Mouse (Mus musculus) CH12.LX (cell line): Measurements from ENCODE around the gene Fabp3. TPM values are rescaled to one million over a fixed set of nuclear protein-coding genes. Genes with fewer than 3 reads are reported as not detected.
A peak's percentile ranks its signal among the peaks of the same experiment; 100 is the strongest.

Experiments
- DNase-seq: peaks from one replicate; pipeline ENCODE4 v3.0.0-alpha.2; 2013; ENCODE audit errors: extremely low read depth
- H3K27ac ChIP-seq: 2 replicates; pipeline ENCODE4 v1.5.1; 2012; ENCODE audit warnings: low read depth, mild to moderate bottlenecking, control low read depth, moderate library complexity; ENCODE audit not compliant: insufficient read depth
- H3K27me3 ChIP-seq: replicated peaks from 2 replicates; pipeline ENCODE3; 2012; ENCODE audit warnings: inconsistent platforms
- H3K36me3 ChIP-seq, 2 experiments: replicated peaks in 1 of 2; 2 replicates each; pipeline versions ENCODE3 to v1.6.1; 2012; ENCODE audit warnings: inconsistent platforms in 1 of 2, low read length in 1 of 2, mild to moderate bottlenecking in 1 of 2, mixed read lengths in 1 of 2, moderate library complexity in 1 of 2; ENCODE audit not compliant: control insufficient read depth in 1 of 2, insufficient read depth in 1 of 2
- H3K4me1 ChIP-seq, 2 experiments: 2 replicates each; pipeline ENCODE4 v1.6.1; 2012; ENCODE audit warnings: inconsistent platforms in 1 of 2, moderate library complexity in 1 of 2; ENCODE audit not compliant: insufficient read depth in 2 of 2, control insufficient read depth in 1 of 2
- H3K4me2 ChIP-seq: 2 replicates; pipeline ENCODE4 v1.6.1; 2012; ENCODE audit warnings: low read depth, mild to moderate bottlenecking, control low read depth; ENCODE audit not compliant: poor library complexity, insufficient read depth, severe bottlenecking
- H3K4me3 ChIP-seq, 3 experiments: fragments of 150-350 bp in 1 of 3; sonication (generic) in 1 of 3; replicated peaks in 1 of 3; 2 replicates each; pipeline versions ENCODE3 to v1.5.1; 2011 to 2012; ENCODE audit warnings: low read depth in 2 of 3, low read length in 2 of 3, mild to moderate bottlenecking in 2 of 3, moderate library complexity in 2 of 3, control low read depth in 1 of 3, improper control_type of control experiment in 1 of 3, inconsistent platforms in 1 of 3, mixed read lengths in 1 of 3; ENCODE audit not compliant: poor library complexity in 1 of 3
- H3K79me2 ChIP-seq: replicated peaks from 2 replicates; pipeline ENCODE4 v1.6.1; 2012; ENCODE audit warnings: mild to moderate bottlenecking, moderate library complexity; ENCODE audit not compliant: control insufficient read depth, poor library complexity, insufficient read depth, severe bottlenecking; ENCODE audit errors: extremely low read depth
- H3K9ac ChIP-seq: 2 replicates; pipeline ENCODE4 v1.6.1; 2012; ENCODE audit warnings: low read depth, mild to moderate bottlenecking, control low read depth, moderate library complexity; ENCODE audit not compliant: insufficient read depth
- H3K9me3 ChIP-seq: replicated peaks from 2 replicates; pipeline ENCODE3; 2012; ENCODE audit warnings: low read length, inconsistent platforms, mixed read lengths
- CHD2 ChIP-seq: IDR thresholded peaks from 2 replicates; pipeline ENCODE4 v1.6.1; 2011; ENCODE audit warnings: low read length, improper control_type of control experiment
- E2F4 ChIP-seq: IDR thresholded peaks from 2 replicates; pipeline ENCODE4 v1.6.1; 2011; ENCODE audit warnings: low read depth, low read length, improper control_type of control experiment; ENCODE audit not compliant: insufficient replicate concordance
- ELF1 ChIP-seq: IDR thresholded peaks from 2 replicates; pipeline ENCODE4 v1.6.1; 2014; ENCODE audit warnings: low read depth, mild to moderate bottlenecking, inconsistent platforms, low read length, improper control_type of control experiment
- EP300 ChIP-seq: IDR thresholded peaks from 2 replicates; pipeline ENCODE4 v1.6.1; 2011; ENCODE audit warnings: low read length, improper control_type of control experiment
- ETS1 ChIP-seq: conservative IDR thresholded peaks from 2 replicates; pipeline ENCODE4 v1.6.1; 2012; ENCODE audit warnings: low read depth, mild to moderate bottlenecking, inconsistent platforms, low read length, improper control_type of control experiment, moderate library complexity
- HCFC1 ChIP-seq: IDR thresholded peaks from 2 replicates; pipeline ENCODE4 v1.6.1; 2012; ENCODE audit warnings: low read depth, mild to moderate bottlenecking, inconsistent platforms, low read length, improper control_type of control experiment
- IRF4 ChIP-seq: IDR thresholded peaks from 2 replicates; pipeline ENCODE4 v1.6.1; 2014; ENCODE audit warnings: low read depth, mild to moderate bottlenecking, inconsistent platforms, low read length, improper control_type of control experiment
- JUN ChIP-seq: IDR thresholded peaks from 2 replicates; pipeline ENCODE4 v1.6.1; 2011; ENCODE audit warnings: low read depth, mild to moderate bottlenecking, low read length, improper control_type of control experiment, moderate library complexity; ENCODE audit not compliant: insufficient read depth
- JUND ChIP-seq: conservative IDR thresholded peaks from 2 replicates; pipeline ENCODE4 v1.6.1; 2011; ENCODE audit warnings: low read depth, low read length, improper control_type of control experiment
- KAT2A ChIP-seq: IDR thresholded peaks from 2 replicates; pipeline ENCODE4 v1.6.1; 2012; ENCODE audit warnings: low read length, improper control_type of control experiment, inconsistent platforms; ENCODE audit not compliant: insufficient replicate concordance
- MAX ChIP-seq: IDR thresholded peaks from 2 replicates; pipeline ENCODE4 v1.6.1; 2011; ENCODE audit warnings: low read length, improper control_type of control experiment
- MAZ ChIP-seq: IDR thresholded peaks from 2 replicates; pipeline ENCODE4 v1.6.1; 2012; ENCODE audit warnings: low read depth, mild to moderate bottlenecking, inconsistent platforms, low read length, improper control_type of control experiment, moderate library complexity
- MXI1 ChIP-seq: IDR thresholded peaks from 2 replicates; pipeline ENCODE4 v1.6.1; 2011; ENCODE audit warnings: mild to moderate bottlenecking, low read depth, low read length, improper control_type of control experiment
- MYC ChIP-seq: IDR thresholded peaks from 2 replicates; pipeline ENCODE4 v1.6.1; 2011; ENCODE audit warnings: low read depth, mild to moderate bottlenecking, improper control_type of control experiment, low read length
- NELFE ChIP-seq: IDR thresholded peaks from 2 replicates; pipeline ENCODE4 v1.6.1; 2011; ENCODE audit warnings: low read depth, low read length, improper control_type of control experiment
- NRF1 ChIP-seq: IDR thresholded peaks from 2 replicates; pipeline ENCODE4 v1.6.1; 2014; ENCODE audit warnings: low read depth, mild to moderate bottlenecking, inconsistent platforms, low read length, improper control_type of control experiment, moderate library complexity
- POLR2A ChIP-seq: IDR thresholded peaks from 2 replicates; pipeline ENCODE4 v1.6.1; 2011; ENCODE audit warnings: low read depth, mild to moderate bottlenecking, improper control_type of control experiment, low read length
- POLR2AphosphoS2 ChIP-seq: IDR thresholded peaks from 2 replicates; pipeline ENCODE4 v1.6.1; 2011; ENCODE audit warnings: low read depth, low read length, improper control_type of control experiment
- RAD21 ChIP-seq: IDR thresholded peaks from 2 replicates; pipeline ENCODE4 v1.6.1; 2011; ENCODE audit warnings: low read depth, mild to moderate bottlenecking, low read length, improper control_type of control experiment, moderate library complexity
- RCOR1 ChIP-seq: conservative IDR thresholded peaks from 2 replicates; pipeline ENCODE4 v1.6.1; 2012; ENCODE audit warnings: low read depth, mild to moderate bottlenecking, inconsistent platforms, low read length, improper control_type of control experiment
- SIN3A ChIP-seq: IDR thresholded peaks from 2 replicates; pipeline ENCODE4 v1.6.1; 2012; ENCODE audit warnings: low read length, improper control_type of control experiment, inconsistent platforms
- SMC3 ChIP-seq: IDR thresholded peaks from 2 replicates; pipeline ENCODE4 v1.6.1; 2011; ENCODE audit warnings: low read depth, low read length, improper control_type of control experiment
- TBP ChIP-seq: conservative IDR thresholded peaks from 2 replicates; pipeline ENCODE4 v1.6.1; 2011; ENCODE audit warnings: low read depth, low read length, improper control_type of control experiment
- TCF12 ChIP-seq: IDR thresholded peaks from 2 replicates; pipeline ENCODE4 v1.6.1; 2014; ENCODE audit warnings: low read depth, mild to moderate bottlenecking, inconsistent platforms, low read length, improper control_type of control experiment
- UBTF ChIP-seq: IDR thresholded peaks from 2 replicates; pipeline ENCODE4 v1.6.1; 2012; ENCODE audit warnings: low read depth, mild to moderate bottlenecking, inconsistent platforms, low read length, improper control_type of control experiment, moderate library complexity
- USF1 ChIP-seq: IDR thresholded peaks from 2 replicates; pipeline ENCODE4 v1.6.1; 2014; ENCODE audit warnings: low read depth, mild to moderate bottlenecking, inconsistent platforms, low read length, improper control_type of control experiment
- ZC3H11A ChIP-seq: IDR thresholded peaks from 2 replicates; pipeline ENCODE4 v1.6.1; 2012; ENCODE audit warnings: low read depth, mild to moderate bottlenecking, inconsistent platforms, low read length, improper control_type of control experiment
- ZKSCAN1 ChIP-seq: IDR thresholded peaks from 2 replicates; pipeline ENCODE4 v1.6.1; 2012; ENCODE audit warnings: low read depth, inconsistent platforms, low read length, improper control_type of control experiment, borderline replicate concordance
- ZMIZ1 ChIP-seq: IDR thresholded peaks from 2 replicates; pipeline ENCODE4 v1.6.1; 2012; ENCODE audit warnings: low read depth, mild to moderate bottlenecking, inconsistent platforms, low read length, improper control_type of control experiment
- ZNF384 ChIP-seq: IDR thresholded peaks from 2 replicates; pipeline ENCODE4 v1.6.1; 2012; ENCODE audit warnings: low read depth, low read length, improper control_type of control experiment, inconsistent platforms
- dilution Hi-C: fragments of 300-500 bp; cut with MboI; formaldehyde crosslinking; loops from 2 replicates; pipeline ENCODE4 v1.14.3; 2020; ENCODE audit warnings: low sequenced_read_pairs; ENCODE audit not compliant: extremely low pct_unique_long_range_greater_than_20kb, extremely low pct_ligation_motif_present
- in situ Hi-C: fragments of 300-500 bp; cut with MboI; formaldehyde crosslinking; loops from 3 replicates; pipeline ENCODE4 v1.14.3; 2019; ENCODE audit warnings: low sequenced_read_pairs, low pct_ligation_motif_present, low pct_unique_long_range_greater_than_20kb, mixed read lengths
- polyA plus RNA-seq: library from polyadenylated mRNA; unstranded; fragments of >175 nt; gene quantifications from 2 replicates; pipeline ENCODE4 v1.2.1, GENCODE M21; 2012; ENCODE audit warnings: low read depth; ENCODE audit not compliant: insufficient read length
- total RNA-seq, 2 experiments: library from RNA; depleted of rRNA; stranded (reverse); fragments of 300-350 nt in 1 of 2; fragments of >200 nt in 1 of 2; gene quantifications; 2 replicates each; pipeline ENCODE4 v1.2.3; 2012 to 2014

Fabp3 gene
- total and polyA plus RNA-seq, 3 experiments = not detected

DNA sequence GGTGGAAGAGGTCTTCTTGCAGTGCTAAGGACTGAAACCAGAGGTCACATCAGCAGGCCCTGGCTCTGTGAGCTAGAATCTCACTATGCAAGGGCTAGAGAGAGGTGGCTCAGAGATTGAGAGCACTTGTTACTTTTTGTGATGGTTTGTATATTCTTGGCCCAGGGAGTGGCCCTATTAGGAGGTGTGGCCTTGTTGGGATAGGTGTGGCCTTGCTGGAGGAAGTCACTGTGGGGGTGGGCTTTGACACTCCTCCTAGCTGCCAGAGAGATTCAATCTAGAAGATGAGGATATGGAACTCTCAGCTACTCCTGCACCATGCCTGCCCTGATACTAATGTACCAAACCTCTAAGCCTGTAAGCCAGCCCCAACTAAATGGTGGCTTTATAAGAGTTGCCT is 49.6 kb downstream of the Fabp3 start:
- no peak overlapping the region for H3K9ac ChIP-seq
- H3K79me2 ChIP-seq = peaks cover 49% of the 10 kb centered on the region
- H3K4me1 ChIP-seq = peaks cover 7 to 36% of the 10 kb centered on the region in 2 experiments
- peak; percentile 44 for DNase-seq
- no peaks in the 10 kb centered on the region for H3K27me3 ChIP-seq
- dilution Hi-C loops = no loop called here
- in situ Hi-C loops = no loop called here
- no peaks in the 10 kb centered on the region for H3K9me3 ChIP-seq
- H3K36me3 ChIP-seq = peaks cover 20 to 53% of the 10 kb centered on the region in 2 experiments
- H3K27ac ChIP-seq = no peak overlapping the region
- no peak for TF ChIP-seq SIN3A
- TF ChIP-seq HCFC1 = no peak
- no peak for TF ChIP-seq EP300
- TF ChIP-seq USF1 = no peak
- no peak for TF ChIP-seq RCOR1
- TF ChIP-seq NRF1 = no peak
- no peak for TF ChIP-seq MXI1
- TF ChIP-seq JUND = no peak
- TF ChIP-seq KAT2A = no peak
- no peak for TF ChIP-seq ELF1
- no peak for TF ChIP-seq ETS1
- TF ChIP-seq SMC3 = no peak
- TF ChIP-seq UBTF = no peak
- TF ChIP-seq, all 38 proteins: peak for 0
- no peak overlapping the region for H3K4me3 ChIP-seq
- H3K4me2 ChIP-seq = no peak overlapping the region

DNA sequence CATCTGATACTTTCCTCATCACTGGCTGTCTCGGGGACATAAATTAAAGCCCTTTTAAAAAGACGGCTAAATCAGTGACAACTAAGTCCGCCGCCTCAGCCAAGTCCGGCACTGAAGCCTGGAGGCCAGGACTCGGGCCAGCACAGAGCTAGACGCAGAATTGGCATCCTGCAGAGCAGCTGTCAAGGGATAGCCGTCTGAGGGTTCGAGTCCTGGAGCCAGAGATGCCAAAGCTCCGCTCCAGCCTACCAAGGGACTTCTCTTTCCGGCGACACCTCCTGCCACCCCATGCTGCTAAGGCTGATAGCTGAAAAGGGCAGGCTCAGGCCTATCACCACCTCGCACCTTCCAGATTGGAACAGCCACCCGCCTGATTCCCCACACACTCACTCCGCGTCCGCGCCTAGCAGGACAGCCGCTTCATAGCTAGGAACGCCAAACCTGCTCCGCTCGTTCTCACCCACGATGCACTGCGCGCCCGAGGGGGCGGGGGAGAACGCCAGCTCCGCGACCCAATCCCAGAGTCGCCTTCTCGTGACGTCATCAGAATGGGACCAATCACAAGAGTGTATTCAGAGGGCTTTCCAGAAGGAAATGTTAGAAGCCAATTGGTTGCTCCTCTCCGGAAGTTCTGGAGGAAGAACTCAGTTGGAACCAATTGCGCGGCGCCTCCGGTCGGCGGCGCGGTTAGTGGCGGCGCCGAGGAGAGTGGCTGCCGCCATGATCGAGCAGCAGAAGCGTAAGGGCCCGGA is 51.3 kb downstream of the Fabp3 start, which contains the start of the genes Zcchc17 and Snrnp40:
Zcchc17 (minus strand) TSS at position 458 of the 752 bp plus-strand sequence.
Snrnp40 (plus strand) TSS at position 647 of the 752 bp plus-strand sequence.
- no peaks in the 10 kb centered on the region for H3K27me3 ChIP-seq
- dilution Hi-C loops = no loop called here
- DNase-seq = peak; percentile 100
- H3K4me3 ChIP-seq = peak within 1 kb of the TSS; percentile 96 to 99 (median 97)
- peaks cover 21 to 50% of the 10 kb centered on the region in 2 experiments for H3K36me3 ChIP-seq
- H3K4me1 ChIP-seq = peaks cover 7 to 28% of the 10 kb centered on the region in 2 experiments
- H3K4me2 ChIP-seq = peak within 1 kb of the TSS; percentile 94
- peak within 1 kb of the TSS; percentile 96 for H3K9ac ChIP-seq
- peak within 1 kb of the TSS; percentile 64 for H3K27ac ChIP-seq
- in situ Hi-C loops = no loop called here
- H3K79me2 ChIP-seq = peaks cover 54% of the 10 kb centered on the region
- no peaks in the 10 kb centered on the region for H3K9me3 ChIP-seq
- TF ChIP-seq MAX (peak; percentile 71), HCFC1 (peak; percentile 85), SIN3A (peak; percentile 93), KAT2A (peak; percentile 66; the same call in 1 of the 2 replicates), CHD2 (peak; percentile 90), NRF1 (peak; percentile 61; the same call in 1 of the 2 replicates), MAZ (peak; percentile 75), POLR2AphosphoS2 (peak; percentile 78; the same call in 1 of the 2 replicates), SMC3 (no peak), MYC (peak; percentile 75; the same call in 1 of the 2 replicates), TCF12 (peak; percentile 77), POLR2A (peak; percentile 95), ZNF384 (no peak), ZC3H11A (no peak), IRF4 (peak; percentile 20; the same call in 1 of the 2 replicates), MXI1 (peak; percentile 81), RAD21 (no peak), JUND (peak; percentile 73; the same call in 1 of the 2 replicates), ELF1 (peak; percentile 77), NELFE (peak; percentile 86), UBTF (no peak), E2F4 (peak; percentile 84; the same call in 1 of the 2 replicates), ZMIZ1 (peak; percentile 92), ZKSCAN1 (no peak), TBP (peak; percentile 79; the same call in 1 of the 2 replicates), JUN (peak; percentile 34; the same call in 1 of the 2 replicates)
